Mouse (Mus musculus) MEL (cell line): ENCODE data around the gene Tanc1. TPM values are rescaled to one million over a fixed set of nuclear protein-coding genes. Genes with fewer than 3 reads are reported as not detected.

ENCODE experiments used
- DNase-seq: peaks from one replicate; pipeline ENCODE4 v3.0.0; 2011; ENCODE audit warnings: low read depth, low spot score
- H3K27ac ChIP-seq: 2 replicates; pipeline ENCODE4 v1.5.1; 2012; ENCODE audit warnings: low read depth, mild to moderate bottlenecking, control low read depth, low read length, moderate library complexity; ENCODE audit not compliant: control insufficient read depth
- H3K27me3 ChIP-seq, 2 experiments: fragments of 150-350 bp in 1 of 2; sonication (generic) in 1 of 2; 2 replicates each; pipeline ENCODE4 v1.6.1; 2012; ENCODE audit warnings: low read length in 2 of 2, mild to moderate bottlenecking in 2 of 2, improper control_type of control experiment in 1 of 2, moderate library complexity in 1 of 2; ENCODE audit not compliant: insufficient read depth in 2 of 2, control insufficient read depth in 1 of 2
- H3K36me3 ChIP-seq, 2 experiments: 2 replicates each; pipeline ENCODE4 v1.6.1; 2012 to 2014; ENCODE audit warnings: low read length in 2 of 2, improper control_type of control experiment in 1 of 2, inconsistent platforms in 1 of 2, mild to moderate bottlenecking in 1 of 2; ENCODE audit not compliant: insufficient read depth in 2 of 2, control insufficient read depth in 1 of 2
- H3K4me1 ChIP-seq, 2 experiments: fragments of 150-350 bp in 1 of 2; sonication (generic) in 1 of 2; 2 replicates each; pipeline ENCODE4 v1.6.1; 2012; ENCODE audit warnings: low read length in 2 of 2, improper control_type of control experiment in 1 of 2, mild to moderate bottlenecking in 1 of 2; ENCODE audit not compliant: insufficient read depth in 2 of 2, control insufficient read depth in 1 of 2
- H3K4me3 ChIP-seq, 2 experiments: fragments of 150-350 bp in 1 of 2; sonication (generic) in 1 of 2; 2 replicates each; pipeline ENCODE4 v1.5.1; 2012; ENCODE audit warnings: low read depth in 2 of 2, low read length in 2 of 2, mild to moderate bottlenecking in 2 of 2, moderate library complexity in 2 of 2, control low read depth in 1 of 2, improper control_type of control experiment in 1 of 2; ENCODE audit not compliant: control insufficient read depth in 1 of 2, insufficient read depth in 1 of 2
- H3K79me2 ChIP-seq: 2 replicates; pipeline ENCODE4 v1.6.1; 2012; ENCODE audit warnings: mild to moderate bottlenecking, low read length, moderate library complexity; ENCODE audit not compliant: control insufficient read depth, poor library complexity, insufficient read depth
- H3K9ac ChIP-seq: 2 replicates; pipeline ENCODE4 v1.6.1; 2012; ENCODE audit warnings: low read depth, mild to moderate bottlenecking, control low read depth, low read length, moderate library complexity; ENCODE audit not compliant: control insufficient read depth, poor library complexity, severe bottlenecking
- H3K9me3 ChIP-seq: fragments of 150-350 bp; sonication (generic); replicated peaks from 2 replicates; pipeline ENCODE4 v1.6.1; 2012; ENCODE audit warnings: mild to moderate bottlenecking, low read length, improper control_type of control experiment, moderate library complexity; ENCODE audit not compliant: insufficient read depth
- CHD1 ChIP-seq: IDR thresholded peaks from 2 replicates; pipeline ENCODE4 v1.6.1; 2012; ENCODE audit warnings: low read depth, mild to moderate bottlenecking, inconsistent platforms, low read length, improper control_type of control experiment
- CHD2 ChIP-seq: IDR thresholded peaks from 2 replicates; pipeline ENCODE4 v1.6.1; 2011; ENCODE audit warnings: low read length, improper control_type of control experiment
- EP300 ChIP-seq, 2 experiments: IDR thresholded peaks; 2 replicates each; pipeline ENCODE4 v1.6.1; 2011; ENCODE audit warnings: improper control_type of control experiment in 2 of 2, low read length in 2 of 2, low read depth in 1 of 2, mild to moderate bottlenecking in 1 of 2
- GABPA ChIP-seq: IDR thresholded peaks from 2 replicates; pipeline ENCODE4 v1.6.1; 2012; ENCODE audit warnings: low read depth, mild to moderate bottlenecking, inconsistent platforms, low read length, improper control_type of control experiment, moderate library complexity
- HCFC1 ChIP-seq: IDR thresholded peaks from 2 replicates; pipeline ENCODE4 v1.6.1; 2012; ENCODE audit warnings: low read depth, mild to moderate bottlenecking, inconsistent platforms, low read length, improper control_type of control experiment, moderate library complexity
- JUND ChIP-seq: IDR thresholded peaks from 2 replicates; pipeline ENCODE4 v1.6.1; 2011; ENCODE audit warnings: low read depth, mild to moderate bottlenecking, improper control_type of control experiment, low read length
- MYC ChIP-seq: IDR thresholded peaks from 2 replicates; pipeline ENCODE4 v1.6.1; 2011; ENCODE audit warnings: low read depth, mild to moderate bottlenecking, low read length, improper control_type of control experiment, moderate library complexity
- NELFE ChIP-seq: IDR thresholded peaks from 2 replicates; pipeline ENCODE4 v1.6.1; 2011; ENCODE audit warnings: low read depth, low read length, improper control_type of control experiment
- POLR2A ChIP-seq, 2 experiments: IDR thresholded peaks; 2 replicates each; pipeline ENCODE4 v1.6.1; 2011 to 2012; ENCODE audit warnings: low read length in 2 of 2, mild to moderate bottlenecking in 2 of 2, control low read depth in 1 of 2, improper control_type of control experiment in 1 of 2, low read depth in 1 of 2, moderate library complexity in 1 of 2; ENCODE audit not compliant: control insufficient read depth in 1 of 2, insufficient read depth in 1 of 2, poor library complexity in 1 of 2
- POLR2AphosphoS2 ChIP-seq: IDR thresholded peaks from 2 replicates; pipeline ENCODE4 v1.6.1; 2011; ENCODE audit warnings: low read length, improper control_type of control experiment
- UBTF ChIP-seq: IDR thresholded peaks from 2 replicates; pipeline ENCODE4 v1.6.1; 2012; ENCODE audit warnings: low read depth, mild to moderate bottlenecking, inconsistent platforms, low read length, improper control_type of control experiment, moderate library complexity, borderline replicate concordance; ENCODE audit not compliant: insufficient read depth
- USF1 ChIP-seq: IDR thresholded peaks from 2 replicates; pipeline ENCODE4 v1.6.1; 2014; ENCODE audit warnings: low read depth, mild to moderate bottlenecking, inconsistent platforms, low read length, improper control_type of control experiment, moderate library complexity
- ZKSCAN1 ChIP-seq: IDR thresholded peaks from 2 replicates; pipeline ENCODE4 v1.6.1; 2012; ENCODE audit warnings: low read depth, mild to moderate bottlenecking, inconsistent platforms, low read length, improper control_type of control experiment, moderate library complexity
- ZMIZ1 ChIP-seq: IDR thresholded peaks from 2 replicates; pipeline ENCODE4 v1.6.1; 2012; ENCODE audit warnings: low read depth, mild to moderate bottlenecking, inconsistent platforms, low read length, improper control_type of control experiment, moderate library complexity
- ZNF384 ChIP-seq: IDR thresholded peaks from 2 replicates; pipeline ENCODE4 v1.6.1; 2012; ENCODE audit warnings: low read depth, mild to moderate bottlenecking, inconsistent platforms, low read length, improper control_type of control experiment
- polyA plus RNA-seq, 2 experiments: library from polyadenylated mRNA; stranded (reverse) in 1 of 2; unstranded in 1 of 2; fragments of >175 nt in 1 of 2; fragments of >200 nt in 1 of 2; gene quantifications; 2 replicates each; pipeline versions ENCODE4 v1.2.1 to v1.2.4; 2012; ENCODE audit warnings: low replicate concordance in 2 of 2, low read depth in 1 of 2; ENCODE audit not compliant: insufficient read length in 2 of 2, insufficient read depth in 1 of 2, missing spikeins in 1 of 2
- total RNA-seq: library from RNA; depleted of rRNA; stranded (reverse); fragments of 300-350 nt; gene quantifications from 2 replicates; pipeline ENCODE4 v1.2.3, GENCODE M21; 2012

Tanc1 gene
- total and polyA plus RNA-seq, 3 experiments = 0.54 to 0.78 TPM; not detected in 1

GRCm38 (mm10) chr2:59629829-59630228 is 18.0 kb downstream of the Tanc1 start:
- H3K4me1 ChIP-seq = no peaks in the 10 kb centered on the region
- H3K36me3 ChIP-seq = no peaks in the 10 kb centered on the region
- H3K79me2 ChIP-seq = no peaks in the 10 kb centered on the region
- no peaks in the 10 kb centered on the region for H3K9me3 ChIP-seq
- no peak overlapping the region for H3K9ac ChIP-seq
- TF ChIP-seq CHD2 (no peak), JUND (no peak), GABPA (no peak), USF1 (no peak), POLR2AphosphoS2 (no peak), ZKSCAN1 (no peak), NELFE (no peak), ZMIZ1 (no peak), EP300 (IDR thresholded peaks at IDR 0.05; ENCODE audit: low read depth in 1 of 2, low read length in 2 of 2) (no peak), POLR2A (IDR thresholded peaks at IDR 0.05; ENCODE audit: control insufficient read depth in 1 of 2, insufficient read depth in 1 of 2, low read depth in 1 of 2, low read length in 2 of 2, poor library complexity in 1 of 2) (no peak), UBTF (no peak)
- no peak for DNase-seq
- no peaks in the 10 kb centered on the region for H3K27me3 ChIP-seq
- no peak overlapping the region for H3K27ac ChIP-seq
- no peak overlapping the region for H3K4me3 ChIP-seq

GRCm38 (mm10) chr2:59631406-59631805 is 19.6 kb downstream of the Tanc1 start:
- no peak for DNase-seq
- Histone ChIP-seq H3K36me3 (no peaks in the 10 kb centered on the region), H3K4me1 (no peaks in the 10 kb centered on the region), H3K9me3 (no peaks in the 10 kb centered on the region), H3K27ac (no peak overlapping the region), H3K79me2 (no peaks in the 10 kb centered on the region), H3K4me3 (no peak overlapping the region), H3K9ac (no peak overlapping the region), H3K27me3 (no peaks in the 10 kb centered on the region)
- TF ChIP-seq CHD1 = no peak
- no peak for TF ChIP-seq JUND
- no peak for TF ChIP-seq ZNF384

- Histone ChIP-seq H3K4me1 (no peaks in the 10 kb centered on the region), H3K9ac (no peak overlapping the region), H3K27ac (no peak overlapping the region), H3K79me2 (no peaks in the 10 kb centered on the region), H3K27me3 (no peaks in the 10 kb centered on the region), H3K9me3 (no peaks in the 10 kb centered on the region), H3K4me3 (no peak overlapping the region), H3K36me3 (no peaks in the 10 kb centered on the region)
- TF ChIP-seq MYC = no peak
- no peak for TF ChIP-seq HCFC1
- no peak for TF ChIP-seq UBTF
- no peak for DNase-seq
Measured at GRCm38 (mm10) chr2:59633761-59634430, 22.1 kb downstream of the Tanc1 start.
